In the genomic region with DNA sequence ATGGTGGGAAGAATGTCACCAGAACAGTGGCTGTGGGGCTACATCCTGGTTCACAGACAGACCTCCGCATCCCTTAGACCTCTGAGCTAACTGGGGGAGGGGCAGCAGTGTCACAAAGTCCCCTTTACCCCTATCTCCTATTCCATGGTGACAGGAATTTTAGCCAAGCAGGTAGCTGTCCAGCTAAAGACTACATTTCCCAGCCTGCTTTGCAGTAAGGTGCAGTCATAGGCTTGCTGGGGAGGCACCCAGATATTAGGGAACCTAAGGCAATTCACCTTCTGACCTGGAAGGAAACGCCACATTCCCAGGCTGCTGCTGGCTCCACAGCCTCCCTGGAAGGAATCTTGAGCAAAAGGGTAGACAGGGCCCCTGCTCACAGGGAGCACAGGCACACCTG, we compare ENCODE assay signal across 22 mouse cellular contexts. TPM values are rescaled to one million over a fixed set of nuclear protein-coding genes. Genes with fewer than 3 reads are reported as not detected.
"Had no signal": no experiment of that assay in that cellular context is flagged by ENCODE, and none has a peak within 500 bp of the region (broad histone marks: within the 10 kb centered on the region; RNA-seq: fewer than 3 reads in every experiment).

No protein-coding gene starts in this region.

- H3K9ac ChIP-seq: embryonic facial prominence, embryonic 12.5 days; embryonic facial prominence, embryonic 13.5 days; embryonic facial prominence, embryonic 15.5 days; forebrain, embryonic 12.5 days; forebrain, embryonic 13.5 days; forebrain, embryonic 15.5 days; forebrain, postnatal 0 days had no signal

- H3K36me3 ChIP-seq: embryonic facial prominence, embryonic 10.5 days; embryonic facial prominence, embryonic 12.5 days; embryonic facial prominence, embryonic 13.5 days; embryonic facial prominence, embryonic 15.5 days; forebrain, embryonic 10.5 days; forebrain, embryonic 12.5 days; forebrain, embryonic 15.5 days; heart, embryonic 10.5 days had no signal

- H3K4me3 ChIP-seq: embryonic facial prominence, embryonic 10.5 days; embryonic facial prominence, embryonic 12.5 days; embryonic facial prominence, embryonic 13.5 days; embryonic facial prominence, embryonic 15.5 days; erythroblast, embryonic 14.5 days; forebrain, embryonic 10.5 days; forebrain, embryonic 12.5 days; forebrain, embryonic 13.5 days; forebrain, embryonic 15.5 days; gastrocnemius, adult 2 months; heart, adult 2 months; heart, embryonic 10.5 days had no signal

- H3K27ac ChIP-seq: embryonic facial prominence, embryonic 12.5 days; embryonic facial prominence, embryonic 13.5 days; embryonic facial prominence, embryonic 15.5 days; forebrain, embryonic 12.5 days; forebrain, embryonic 13.5 days; forebrain, embryonic 15.5 days; gastrocnemius, adult 2 months; heart, adult 2 months; heart, embryonic 10.5 days had no signal

- H3K4me1 ChIP-seq: embryonic facial prominence, embryonic 12.5 days; embryonic facial prominence, embryonic 15.5 days; forebrain, embryonic 12.5 days; forebrain, embryonic 13.5 days; forebrain, embryonic 15.5 days had no signal

- H3K4me2 ChIP-seq: embryonic facial prominence, embryonic 12.5 days; embryonic facial prominence, embryonic 13.5 days; embryonic facial prominence, embryonic 15.5 days; forebrain, embryonic 12.5 days; forebrain, embryonic 13.5 days; forebrain, embryonic 15.5 days had no signal

- DNase-seq: cerebellum, postnatal 36 days; embryo, embryonic 11 days; forebrain, postnatal 0 days; gastrocnemius, adult 2 months; gastrocnemius, postnatal 10 days; gastrocnemius, postnatal 14 days; gastrocnemius, postnatal 25 days; gastrocnemius, postnatal 36 days; heart, adult 11 months; heart, adult 18-20 months; heart, adult 2 months had no signal

- H3K27me3 ChIP-seq: embryonic facial prominence, embryonic 12.5 days; embryonic facial prominence, embryonic 13.5 days; embryonic facial prominence, embryonic 15.5 days; forebrain, embryonic 13.5 days; forebrain, embryonic 15.5 days had no signal

- H3K9me3 ChIP-seq: embryonic facial prominence, embryonic 10.5 days; embryonic facial prominence, embryonic 12.5 days; embryonic facial prominence, embryonic 13.5 days; embryonic facial prominence, embryonic 15.5 days; forebrain, embryonic 10.5 days; forebrain, embryonic 12.5 days; forebrain, embryonic 13.5 days; forebrain, embryonic 15.5 days; heart, embryonic 10.5 days had no signal

RNA-seq across cellular contexts. Expression of gene Grm4, which starts 20.1 kb away (rescaled TPM):
- total RNA-seq: gastrocnemius, adult 2 months; gastrocnemius, postnatal 14 days; granulocyte monocyte progenitor cell, adult 5-6 weeks had no signal
- polyA plus RNA-seq: erythroblast, embryonic 14.5 days had no signal
